Mouse (Mus musculus) megakaryocyte-erythroid progenitor cell, adult 5 weeks (primary cell): Measurements from ENCODE around the gene Samd8. TPM values are rescaled to one million over a fixed set of nuclear protein-coding genes. Genes with fewer than 3 reads are reported as not detected.

Experiments
- polyA plus RNA-seq: library from polyadenylated mRNA; stranded (reverse); fragments of >175 nt; gene quantifications from 2 replicates; pipeline ENCODE4 v1.2.3, GENCODE M21; 2012

The Samd8 gene
- 8.0 and 8.3 TPM in 2 replicates for polyA plus RNA-seq

GRCm38 (mm10) chr14:21750008-21750880, at the start of gene Samd8:
Gene Samd8 (plus strand): TSS chr14:21750531.

GRCm38 (mm10) chr14:21714486-21714885, 35.8 kb upstream of the Samd8 start, which contains the start of gene Dupd1:
Gene Dupd1 (minus strand): TSS chr14:21714576.

GRCm38 (mm10) chr14:21750881-21751542, 681 bp downstream of the Samd8 start, which contains the start of gene Dusp13:
Gene Dusp13 (minus strand): TSS chr14:21751181.

GRCm38 (mm10) chr14:21824938-21825337, 74.6 kb downstream of the Samd8 start, which contains the start of gene Vdac2:
Gene Vdac2 (plus strand): TSS chr14:21825238.

Other genes starting within 250 kb of the Samd8 start
- gene Dupd1, start 36.0 kb upstream of the Samd8 start, polyA plus RNA-seq = 0.52 TPM in 1 of 2 replicates, not detected in the other
- gene Dusp13, start 650 bp downstream of the Samd8 start, polyA plus RNA-seq = not detected in 2 replicates
- gene Vdac2, start 74.7 kb downstream of the Samd8 start, polyA plus RNA-seq = 440 and 530 TPM in 2 replicates
- gene Comtd1, start 98.4 kb downstream of the Samd8 start, polyA plus RNA-seq = 42.8 and 50.1 TPM in 2 replicates
- gene Zfp503, start 239.1 kb downstream of the Samd8 start, polyA plus RNA-seq = 6.2 and 6.3 TPM in 2 replicates